Mouse (Mus musculus) kidney, postnatal 4 days (tissue): ENCODE measurements around the gene Radil.

Experiments
- DNase-seq, 2 experiments: peaks; one replicate each; pipeline ENCODE4 v3.0.0; 2021; ENCODE audit warnings: mixed read lengths in 2 of 2

Radil gene

GRCm38 (mm10) chr5:142444791-142445531 lies 105.9 kb downstream of the Radil start:
- DNase-seq: no peak

- DNase-seq: no peak
Observed at GRCm38 (mm10) chr5:142443994-142444393, 106.9 kb downstream of the Radil start.

GRCm38 (mm10) chr5:142443514-142443913 lies 107.4 kb downstream of the Radil start:
- peak in 1 of 2 experiments; percentile 26 for DNase-seq

- no peak for DNase-seq
Observed at GRCm38 (mm10) chr5:142442045-142442440, 108.9 kb downstream of the Radil start.

- peak in 1 of 2 experiments; percentile 48 for DNase-seq
Observed at GRCm38 (mm10) chr5:142441332-142442044, 109.4 kb downstream of the Radil start.

- DNase-seq: peak; percentile 92 to 97
Observed at GRCm38 (mm10) chr5:142440451-142441147, 110.3 kb downstream of the Radil start.

GRCm38 (mm10) chr5:142439911-142440432 lies 110.9 kb downstream of the Radil start:
- no peak for DNase-seq

GRCm38 (mm10) chr5:142438380-142438938 lies 112.4 kb downstream of the Radil start:
- DNase-seq: no peak

GRCm38 (mm10) chr5:142435736-142436135 lies 115.2 kb downstream of the Radil start:
- no peak for DNase-seq
